Mouse (Mus musculus) limb, embryonic 14.5 days (tissue): ENCODE data around the gene Gramd4. TPM values are rescaled to one million over a fixed set of nuclear protein-coding genes. Genes with fewer than 3 reads are reported as not detected.

Experiments
- ATAC-seq: fragments of 200-750 bp; cut with Nextera tagmentation; 2 replicates; pipeline ENCODE4 v1.8.0; 2017; ENCODE audit warnings: low read depth, moderate number of reproducible peaks, moderate TSS enrichment; ENCODE audit not compliant: low FRiP score
- DNase-seq: peaks from one replicate; pipeline ENCODE4 v3.0.0-alpha.2; 2015; ENCODE audit warnings: low spot score
- H3K27ac ChIP-seq: fragments of 300-500 bp; sonication (generic); replicated peaks from 2 replicates; pipeline ENCODE4 v1.5.1; 2014; ENCODE audit warnings: low read depth, mild to moderate bottlenecking, low read length, moderate library complexity, mixed read lengths
- H3K27me3 ChIP-seq: fragments of 300-500 bp; sonication (generic); 2 replicates; pipeline ENCODE4 v1.6.1; 2014; ENCODE audit warnings: low read length, mixed read lengths; ENCODE audit not compliant: control insufficient read depth, insufficient read depth
- H3K36me3 ChIP-seq: fragments of 300-500 bp; sonication (generic); 2 replicates; pipeline ENCODE4 v1.6.1; 2014; ENCODE audit warnings: mild to moderate bottlenecking, low read length, moderate library complexity, mixed read lengths; ENCODE audit not compliant: control insufficient read depth, insufficient read depth
- H3K4me1 ChIP-seq: fragments of 300-500 bp; sonication (generic); 2 replicates; pipeline ENCODE4 v1.6.1; 2014; ENCODE audit warnings: antibody characterized with exemption, low read length, mixed read lengths; ENCODE audit not compliant: control insufficient read depth, insufficient read depth
- H3K4me2 ChIP-seq: fragments of 300-500 bp; sonication (generic); replicated peaks from 2 replicates; pipeline ENCODE4 v1.6.1; 2014; ENCODE audit warnings: low read depth, mild to moderate bottlenecking, low read length, moderate library complexity; ENCODE audit not compliant: severe bottlenecking
- H3K4me3 ChIP-seq: fragments of 300-500 bp; sonication (generic); replicated peaks from 2 replicates; pipeline ENCODE4 v1.5.1; 2014; ENCODE audit warnings: low read length
- H3K9ac ChIP-seq: fragments of 300-500 bp; sonication (generic); 2 replicates; pipeline ENCODE4 v1.6.1; 2014; ENCODE audit warnings: mild to moderate bottlenecking, low read depth, low read length, moderate library complexity; ENCODE audit not compliant: severe bottlenecking
- H3K9me3 ChIP-seq: fragments of 300-500 bp; sonication (generic); 2 replicates; pipeline ENCODE4 v1.6.1; 2016; ENCODE audit warnings: low read length; ENCODE audit not compliant: control insufficient read depth
- POLR2A ChIP-seq: fragments of 200-500 bp; IDR thresholded peaks from 2 replicates; pipeline ENCODE4 v1.8.0; 2012; ENCODE audit warnings: inconsistent platforms, mild to moderate bottlenecking, moderate library complexity, borderline replicate concordance; ENCODE audit not compliant: insufficient read depth, insufficient read length; ENCODE audit errors: extremely low read depth
- WGBS: fragments of 180-500 bp; shearing (Covaris S2); extraction: QIAGEN DNeasy Blood & Tissue Kit; methylation state at CpG from one replicate; pipeline ENCODE4 v1.1.7; 2014; 5-methylcytosine and 5-hydroxymethylcytosine counted together
- polyA plus RNA-seq, 2 experiments: library from polyadenylated mRNA; depleted of rRNA in 1 of 2; stranded (reverse) in 1 of 2; unstranded in 1 of 2; fragments of >200 nt; fragmentation: Nextera tagmentation in 1 of 2; extraction: Ambion mirVana in 1 of 2; gene quantifications; 2 replicates each; pipeline versions ENCODE4 v1.2.1 to v1.2.3; 2012 to 2014

Gene Gramd4
- polyA plus RNA-seq, 2 experiments = 12.3 to 23.5 TPM

- TF ChIP-seq POLR2A = no peak
- Histone ChIP-seq H3K27me3 (no peaks in the 10 kb centered on the region), H3K9me3 (no peaks in the 10 kb centered on the region), H3K4me2 (peak overlapping the region; percentile 16; the same call in 1 of the 2 replicates), H3K27ac (peak overlapping the region; percentile 45; the same call in 1 of the 2 replicates), H3K36me3 (0 out of 2 replicates have a peak, but pooled peaks cover 2% of the 10 kb centered on the region), H3K4me1 (peaks cover 44% of the 10 kb centered on the region), H3K4me3 (no peak overlapping the region), H3K9ac (no peak overlapping the region; the same call in 1 of the 2 replicates)
- DNase-seq (peak; percentile 8), ATAC-seq (no peak; the same call in 1 of the 2 replicates)
- WGBS = 74% methylated on average over 8 of the region's 8 CpGs
These were observed 28.8 kb downstream of the Gramd4 start for GRCm38 (mm10) chr15:86086291-86086706.

- WGBS = 66% methylated on average over 13 of the region's 14 CpGs
- TF ChIP-seq POLR2A = no peak
- Histone ChIP-seq H3K27me3 (no peaks in the 10 kb centered on the region), H3K4me2 (no peak overlapping the region), H3K9ac (no peak overlapping the region), H3K9me3 (no peaks in the 10 kb centered on the region), H3K27ac (no peak overlapping the region; the same call in 1 of the 2 replicates), H3K4me1 (peaks cover 41% of the 10 kb centered on the region), H3K4me3 (no peak overlapping the region), H3K36me3 (0 out of 2 replicates have a peak, but pooled peaks cover 3% of the 10 kb centered on the region)
- ATAC-seq (no peak), DNase-seq (no peak)
These were observed 30.2 kb downstream of the Gramd4 start for GRCm38 (mm10) chr15:86087591-86088149.

- no peak overlapping the region for H3K27ac ChIP-seq
- no peaks in the 10 kb centered on the region for H3K27me3 ChIP-seq
- H3K9ac ChIP-seq = no peak overlapping the region
- H3K36me3 ChIP-seq = 0 out of 2 replicates have a peak, but pooled peaks cover 3% of the 10 kb centered on the region
- H3K9me3 ChIP-seq = no peaks in the 10 kb centered on the region
- ATAC-seq (no peak), DNase-seq (no peak)
- WGBS = 91% methylated on average over 11 of the region's 11 CpGs
- no peak overlapping the region for H3K4me2 ChIP-seq
- no peak overlapping the region for H3K4me3 ChIP-seq
- TF ChIP-seq POLR2A = no peak
- H3K4me1 ChIP-seq = peaks cover 35% of the 10 kb centered on the region
These were observed 30.8 kb downstream of the Gramd4 start for GRCm38 (mm10) chr15:86088266-86088790.

GRCm38 (mm10) chr15:86089091-86089744 lies 31.7 kb downstream of the Gramd4 start:
- Histone ChIP-seq H3K9ac (no peak overlapping the region), H3K4me3 (no peak overlapping the region), H3K9me3 (no peaks in the 10 kb centered on the region), H3K27ac (no peak overlapping the region), H3K36me3 (0 out of 2 replicates have a peak, but pooled peaks cover 3% of the 10 kb centered on the region), H3K27me3 (no peaks in the 10 kb centered on the region), H3K4me1 (peaks cover 29% of the 10 kb centered on the region), H3K4me2 (no peak overlapping the region)
- no peak for ATAC-seq
- TF ChIP-seq POLR2A = no peak
- DNase-seq = no peak
- 76% methylated on average over 13 of the region's 13 CpGs for WGBS

GRCm38 (mm10) chr15:86089991-86090529 lies 32.6 kb downstream of the Gramd4 start:
- Histone ChIP-seq H3K4me1 (peaks cover 26% of the 10 kb centered on the region), H3K36me3 (0 out of 2 replicates have a peak, but pooled peaks cover 3% of the 10 kb centered on the region), H3K9ac (no peak overlapping the region), H3K4me3 (no peak overlapping the region), H3K27me3 (no peaks in the 10 kb centered on the region), H3K27ac (no peak overlapping the region), H3K9me3 (no peaks in the 10 kb centered on the region), H3K4me2 (no peak overlapping the region)
- no peak for ATAC-seq
- no peak for TF ChIP-seq POLR2A
- 56% methylated on average over 11 of the region's 11 CpGs for WGBS
- no peak for DNase-seq
